Mouse (Mus musculus) heart, postnatal 36 days (tissue): Measurements from ENCODE around the gene Pdilt. TPM values are rescaled to one million over a fixed set of nuclear protein-coding genes. Genes with fewer than 3 reads are reported as not detected.
A peak's percentile ranks its signal among the peaks of the same experiment; 100 is the strongest.

Experiments
- DNase-seq, 2 experiments: peaks; one replicate each; pipeline ENCODE4 v3.0.0; 2021 to 2022
- intact Hi-C: fragments of 180-260 bp; cut with DNase I; formaldehyde crosslinking; loops from one replicate; pipeline ENCODE4 v1.15.1; 2025
- total RNA-seq, 2 experiments: library from RNA; stranded (reverse); gene quantifications; 2 replicates each; pipeline ENCODE4 v1.2.3; 2021

The Pdilt gene
- total RNA-seq, 2 experiments from 2014 or later = not detected

- intact Hi-C loops = loop anchor here (10.0 kb wide), 3 partner anchors 159 to 751 kb away; no protein-coding TSS in a partner anchor
These were observed 7.6 kb downstream of the Pdilt start for GRCm38 (mm10) chr7:119515492-119516271.

GRCm38 (mm10) chr7:119513056-119513455 lies 10.2 kb downstream of the Pdilt start:
- DNase-seq = no peak
- intact Hi-C loops = loop anchor here (10.0 kb wide), 3 partner anchors 162 to 748 kb away; no protein-coding TSS in a partner anchor

More at GRCm38 (mm10) chr7:119515492-119516271, 7.6 kb downstream of the Pdilt start:
- DNase-seq = peak; percentile 9 to 47

GRCm38 (mm10) chr7:119511143-119511542 lies 12.1 kb downstream of the Pdilt start:
- no peak for DNase-seq
- intact Hi-C loops = loop anchor here (10.0 kb wide), 3 partner anchors 164 to 746 kb away; no protein-coding TSS in a partner anchor

GRCm38 (mm10) chr7:119490041-119490780 lies 33.1 kb downstream of the Pdilt start:
- intact Hi-C loops = no loop called here
- no peak for DNase-seq

GRCm38 (mm10) chr7:119486683-119487082 lies 36.6 kb downstream of the Pdilt start:
- intact Hi-C loops = no loop called here
- no peak for DNase-seq

GRCm38 (mm10) chr7:119484154-119484553 lies 39.1 kb downstream of the Pdilt start:
- no peak for DNase-seq
- intact Hi-C loops = no loop called here

GRCm38 (mm10) chr7:119479256-119479655 lies 44.0 kb downstream of the Pdilt start, which contains the start of gene Umod:
Gene Umod (minus strand): TSS chr7:119479282.
- intact Hi-C loops = no loop called here

GRCm38 (mm10) chr7:119476500-119477389 lies 46.5 kb downstream of the Pdilt start:
- no peak for DNase-seq
- intact Hi-C loops = no loop called here

More at GRCm38 (mm10) chr7:119479256-119479655, 44.0 kb downstream of the Pdilt start, which contains the start of gene Umod:
- no peak for DNase-seq

GRCm38 (mm10) chr7:119459185-119459584 lies 64.1 kb downstream of the Pdilt start, which contains the start of gene Gp2:
Gene Gp2 (minus strand): TSS chr7:119459285.
- no peak for DNase-seq
- intact Hi-C loops = no loop called here

GRCm38 (mm10) chr7:119454192-119454591 lies 69.1 kb downstream of the Pdilt start:
- DNase-seq = no peak
- intact Hi-C loops = no loop called here

GRCm38 (mm10) chr7:119443849-119444248 lies 79.4 kb downstream of the Pdilt start:
- DNase-seq = no peak
- intact Hi-C loops = no loop called here

- intact Hi-C loops = loop anchor here (1.0 kb wide), 1 partner anchor 11 kb away; no protein-coding TSS in a partner anchor
- DNase-seq = no peak
These were observed 81.4 kb downstream of the Pdilt start for GRCm38 (mm10) chr7:119441938-119442337.

Other genes with a start within 250 kb of the Pdilt start
- not detected for gene Gp2, start 64.2 kb downstream of the Pdilt start, total RNA-seq
- not detected for gene Umod, start 44.2 kb downstream of the Pdilt start, total RNA-seq
- 10 to 100 TPM in 1 of 2 experiments, 1 to 10 TPM in 1; 8.8 to 17.7 TPM for gene Acsm5, start 4.0 kb downstream of the Pdilt start, total RNA-seq
- not detected for gene Acsm2, start 30.9 kb upstream of the Pdilt start, total RNA-seq
- gene Acsm1, start 83.5 kb upstream of the Pdilt start, total RNA-seq = not detected
- not detected for gene Acsm4, start 166.5 kb upstream of the Pdilt start, total RNA-seq
- gene Thumpd1, start 197.3 kb upstream of the Pdilt start, total RNA-seq = 10 to 100 TPM; 14.8 to 17.6 TPM
- under 1 TPM; 0.38 to 0.83 TPM for gene Acsm3, start 237.4 kb upstream of the Pdilt start, total RNA-seq